Mouse (Mus musculus) spleen, adult 2 months (tissue): Measurements from ENCODE around the gene Ube2l6. TPM values are rescaled to one million over a fixed set of nuclear protein-coding genes. Genes with fewer than 3 reads are reported as not detected.

Experiments
- DNase-seq, 2 experiments: peaks; one replicate each; pipeline versions ENCODE4 v3.0.0 to v3.0.0-alpha.2; 2012 to 2021; ENCODE audit warnings: low spot score in 2 of 2, low read depth in 1 of 2
- H3K27ac ChIP-seq: fragments of 200-500 bp; 2 replicates; pipeline ENCODE4 v1.5.1; 2012; ENCODE audit warnings: low read length, inconsistent platforms; ENCODE audit not compliant: insufficient read depth
- H3K27me3 ChIP-seq: fragments of 200-500 bp; 2 replicates; pipeline ENCODE4 v1.6.1; 2012; ENCODE audit warnings: mild to moderate bottlenecking, moderate library complexity, low read length, inconsistent platforms; ENCODE audit not compliant: control insufficient read depth, insufficient read depth
- H3K36me3 ChIP-seq: fragments of 200-500 bp; 2 replicates; pipeline ENCODE4 v1.6.1; 2012; ENCODE audit warnings: mild to moderate bottlenecking, low read length, inconsistent platforms; ENCODE audit not compliant: control insufficient read depth, insufficient read depth
- H3K4me1 ChIP-seq: fragments of 200-500 bp; 2 replicates; pipeline ENCODE4 v1.6.1; 2011; ENCODE audit warnings: inconsistent platforms; ENCODE audit not compliant: control insufficient read depth, insufficient read depth, insufficient read length
- H3K4me3 ChIP-seq: fragments of 200-500 bp; 2 replicates; pipeline ENCODE4 v1.5.1; 2011; ENCODE audit warnings: mild to moderate bottlenecking, inconsistent platforms; ENCODE audit not compliant: insufficient read depth, insufficient read length; ENCODE audit errors: extremely low read depth
- CTCF ChIP-seq: fragments of 200-500 bp; IDR thresholded peaks from 2 replicates; pipeline ENCODE4 v1.5.1; 2011; ENCODE audit warnings: mild to moderate bottlenecking, inconsistent platforms; ENCODE audit not compliant: insufficient read depth, insufficient read length, insufficient replicate concordance; ENCODE audit errors: extremely low read depth
- POLR2A ChIP-seq: fragments of 200-500 bp; IDR thresholded peaks from 2 replicates; pipeline ENCODE4 v1.6.1; 2011; ENCODE audit warnings: low read depth, low read length, inconsistent platforms
- WGBS: fragments of 180-500 bp; shearing (Covaris S2); methylation state at CpG from one replicate; pipeline ENCODE4 v1.1.7; 2018; 5-methylcytosine and 5-hydroxymethylcytosine counted together
- polyA plus RNA-seq: library from polyadenylated mRNA; depleted of rRNA; stranded (reverse); fragments of >200 nt; gene quantifications from 2 replicates; pipeline ENCODE4 v1.2.3, GENCODE M21; 2012

The Ube2l6 gene
- polyA plus RNA-seq, 1 experiment = 250 TPM

DNA sequence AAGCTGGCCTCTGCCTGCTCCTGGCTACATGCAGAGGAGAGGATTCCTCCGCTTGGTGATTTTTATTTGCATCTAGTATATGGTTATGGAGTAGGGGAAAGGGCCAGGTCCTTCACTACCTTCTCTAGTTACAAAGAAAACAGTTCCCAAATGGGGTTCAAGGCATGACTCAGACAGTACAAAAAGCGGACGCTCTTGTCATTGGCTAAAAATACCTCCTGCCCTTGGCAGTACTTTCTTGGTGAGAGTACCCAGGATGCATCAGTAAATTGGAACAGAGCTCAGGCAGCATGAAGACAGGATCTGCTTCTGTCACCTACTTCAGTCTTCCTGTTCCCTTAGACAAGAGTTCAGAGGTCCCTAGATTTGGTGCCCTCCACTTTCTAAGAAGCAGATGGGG is 21.2 kb downstream of the Ube2l6 start:
- no peaks in the 10 kb centered on the region for H3K4me1 ChIP-seq
- no peak for TF ChIP-seq POLR2A
- no peak for TF ChIP-seq CTCF
- no peaks in the 10 kb centered on the region for H3K36me3 ChIP-seq
- no peak overlapping the region for H3K27ac ChIP-seq
- no peaks in the 10 kb centered on the region; the same call in 1 of the 2 replicates for H3K27me3 ChIP-seq
- 39% methylated on average over 3 of the region's 3 CpGs for WGBS
- H3K4me3 ChIP-seq = no peak overlapping the region
- DNase-seq = no peak

DNA sequence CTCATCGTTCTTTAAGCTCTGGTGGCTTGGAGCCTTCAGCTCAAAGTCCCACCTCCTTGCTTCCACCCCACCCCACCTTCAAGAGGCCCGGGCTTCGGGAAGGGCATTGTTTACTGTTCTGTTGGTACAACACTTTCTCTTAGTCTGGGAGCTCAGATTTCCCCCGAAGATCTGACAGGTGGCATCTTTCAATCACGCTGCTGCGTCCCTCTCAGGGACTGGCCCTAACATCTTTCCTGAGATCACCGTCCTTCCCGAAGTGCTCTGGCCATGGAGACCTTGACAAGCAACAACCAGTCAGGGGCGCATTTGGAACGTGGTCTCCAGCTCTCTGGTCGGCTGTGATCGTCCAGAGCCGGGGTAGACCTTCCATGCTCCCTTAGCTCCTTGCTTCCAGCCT is 23.9 kb downstream of the Ube2l6 start, which contains the start of gene Smtnl1:
Smtnl1 (minus strand) TSS at position 101 of the 400 bp plus-strand sequence.
- H3K27ac ChIP-seq = no peak within 1 kb of the TSS
- no peaks in the 10 kb centered on the region for H3K36me3 ChIP-seq
- H3K27me3 ChIP-seq = no peaks in the 10 kb centered on the region; the same call in 1 of the 2 replicates
- WGBS = 58% methylated on average over 13 of the region's 13 CpGs
- no peak for TF ChIP-seq CTCF
- TF ChIP-seq POLR2A = no peak
- peaks cover 4% of the 10 kb centered on the region; the same call in 1 of the 2 replicates for H3K4me1 ChIP-seq
- DNase-seq = no peak
- no peak within 1 kb of the TSS for H3K4me3 ChIP-seq

DNA sequence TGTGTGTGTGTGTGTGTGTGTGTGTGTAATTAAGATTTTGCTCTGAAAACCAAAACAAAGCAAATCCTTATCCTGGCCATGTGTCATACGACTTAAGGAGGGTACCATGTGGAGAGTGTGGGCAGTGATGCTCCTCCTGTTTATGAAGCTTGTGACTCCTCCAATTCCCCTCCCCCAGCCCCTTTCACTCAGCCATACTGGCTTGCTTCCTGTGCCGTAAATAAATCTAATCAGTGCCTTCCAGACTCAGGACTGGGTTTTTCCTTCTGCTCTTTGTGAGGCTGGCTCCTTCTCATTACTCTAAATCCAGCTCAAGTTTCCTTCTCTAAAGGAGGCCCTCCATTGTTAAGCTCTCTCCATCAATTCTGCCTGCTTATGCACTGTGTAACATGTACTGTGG is 24.6 kb downstream of the Ube2l6 start:
- DNase-seq = no peak
- Histone ChIP-seq H3K27me3 (no peaks in the 10 kb centered on the region; the same call in 1 of the 2 replicates), H3K4me3 (no peak overlapping the region), H3K27ac (no peak overlapping the region), H3K36me3 (no peaks in the 10 kb centered on the region), H3K4me1 (peaks cover 5% of the 10 kb centered on the region; the same call in 1 of the 2 replicates)
- 19% methylated on average over 2 of the region's 2 CpGs for WGBS
- TF ChIP-seq CTCF (no peak), POLR2A (no peak)

GRCm38 (mm10) chr2:84826488-84827282 is 28.1 kb downstream of the Ube2l6 start, which contains the start of gene Timm10:
Timm10 (plus strand) TSS chr2:84826997.
- H3K27me3 ChIP-seq = no peaks in the 10 kb centered on the region; the same call in 1 of the 2 replicates
- no peak within 1 kb of the TSS; the same call in 1 of the 2 replicates for H3K27ac ChIP-seq
- peak within 1 kb of the TSS; percentile 96 for H3K4me3 ChIP-seq
- WGBS = under 1% methylated on average over 34 of the region's 34 CpGs
- TF ChIP-seq POLR2A = no peak
- TF ChIP-seq CTCF = no peak
- H3K36me3 ChIP-seq = no peaks in the 10 kb centered on the region; the same call in 1 of the 2 replicates
- peaks cover 5% of the 10 kb centered on the region; the same call in 1 of the 2 replicates for H3K4me1 ChIP-seq
- peak; percentile 63 to 82 for DNase-seq

DNA sequence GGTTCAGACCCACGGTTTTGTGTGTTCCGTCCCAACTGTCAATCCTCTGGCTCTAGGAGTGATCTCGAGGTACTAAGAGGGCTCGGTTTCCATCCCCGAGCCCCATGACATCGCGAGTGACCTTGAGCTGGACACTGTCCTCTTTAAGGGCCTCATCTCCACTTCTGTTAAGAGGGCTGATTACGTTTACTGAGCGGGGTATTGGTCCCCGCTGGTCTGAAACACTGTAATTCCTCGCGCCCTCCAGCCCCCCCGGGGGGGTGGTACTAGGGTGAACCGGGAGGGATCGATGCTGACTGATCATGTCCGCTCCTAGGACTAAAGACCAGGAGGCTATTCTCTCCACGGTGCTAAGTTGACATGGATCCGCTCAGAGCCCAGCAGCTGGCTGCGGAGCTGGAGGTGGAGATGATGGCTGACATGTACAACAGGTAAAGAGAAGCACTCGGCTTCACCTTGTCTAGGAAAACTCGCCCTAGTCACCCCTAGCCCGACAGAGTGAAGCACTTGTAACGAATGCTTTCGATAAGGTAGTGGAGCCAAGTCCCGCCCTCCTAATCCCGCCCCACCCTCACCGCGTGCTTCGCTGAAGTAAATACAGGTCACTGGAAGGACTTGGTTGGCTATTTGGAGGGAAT is 28.8 kb downstream of the Ube2l6 start:
- no peak for DNase-seq
- Histone ChIP-seq H3K4me1 (peaks cover 5% of the 10 kb centered on the region; the same call in 1 of the 2 replicates), H3K27me3 (no peaks in the 10 kb centered on the region; the same call in 1 of the 2 replicates), H3K4me3 (peak overlapping the region; percentile 96), H3K36me3 (no peaks in the 10 kb centered on the region; the same call in 1 of the 2 replicates), H3K27ac (no peak overlapping the region; the same call in 1 of the 2 replicates)
- no peak for TF ChIP-seq CTCF
- TF ChIP-seq POLR2A = no peak
- 2% methylated on average over 29 of the region's 29 CpGs for WGBS

- Histone ChIP-seq H3K27ac (no peak overlapping the region), H3K36me3 (no peaks in the 10 kb centered on the region; the same call in 1 of the 2 replicates), H3K4me3 (no peak overlapping the region), H3K27me3 (no peaks in the 10 kb centered on the region), H3K4me1 (peaks cover 3% of the 10 kb centered on the region; the same call in 1 of the 2 replicates)
- WGBS = 39% methylated on average over 10 of the region's 10 CpGs
- TF ChIP-seq POLR2A (no peak), CTCF (peak; percentile 94)
- peak; percentile 56 to 71 for DNase-seq
These were observed 33.2 kb downstream of the Ube2l6 start for GRCm38 (mm10) chr2:84831666-84832391.

DNA sequence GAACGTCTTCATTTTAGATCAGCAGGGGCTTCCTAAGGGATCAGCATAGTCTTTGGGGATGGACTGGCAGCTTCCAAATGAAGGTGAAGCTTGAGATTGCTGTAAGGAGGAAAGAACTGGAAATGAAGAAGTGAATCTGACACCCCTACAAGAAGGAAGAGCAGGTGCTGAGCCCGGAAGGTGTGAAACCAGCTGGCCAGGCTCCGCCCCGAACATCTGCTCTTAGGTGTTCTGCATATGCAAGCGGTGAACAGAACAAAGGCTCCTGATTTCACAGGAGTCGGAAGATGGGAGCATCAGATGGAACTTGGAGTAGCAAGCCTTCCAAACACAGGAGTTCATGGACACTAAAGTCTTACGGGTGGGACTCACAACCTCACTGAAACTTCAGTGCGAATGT is 38.5 kb downstream of the Ube2l6 start:
- peak; percentile 28 to 65 for DNase-seq

More for the DNA sequence above, 38.5 kb downstream of the Ube2l6 start:
- Histone ChIP-seq H3K4me3 (no peak overlapping the region), H3K27me3 (no peaks in the 10 kb centered on the region; the same call in 1 of the 2 replicates), H3K36me3 (no peaks in the 10 kb centered on the region), H3K27ac (peak overlapping the region; percentile 36; the same call in 1 of the 2 replicates), H3K4me1 (peaks cover 16% of the 10 kb centered on the region)
- TF ChIP-seq CTCF = no peak
- WGBS = 39% methylated on average over 8 of the region's 8 CpGs
